Mouse (Mus musculus): ENCODE measurements around the gene Catspere2. TPM values are rescaled to one million over a fixed set of nuclear protein-coding genes. Genes with fewer than 3 reads are reported as not detected.
"Not testable (repeated sequence)": the region's sequence is repeated elsewhere in the genome, so short reads cannot be mapped to it uniquely, and the experiment has no call there.

Gene Catspere2
- polyA plus RNA-seq, 1 experiment: 0.60 TPM

- no peak overlapping the region for H3K4me3 ChIP-seq (ENCODE audit: insufficient read depth, low read length)
- no peaks in the 10 kb centered on the region for H3K4me1 ChIP-seq (ENCODE audit: control insufficient read depth, insufficient read depth, low read length)
- no peak for TF ChIP-seq CTCF (IDR thresholded peaks at IDR 0.05; ENCODE audit: borderline replicate concordance, insufficient read depth, low read length)
- TF ChIP-seq POLR2A (IDR thresholded peaks at IDR 0.05; ENCODE audit: low read depth, low read length): no peak
- no peak overlapping the region for H3K27ac ChIP-seq (ENCODE audit: insufficient read depth, low read length)
Measured at GRCm38 (mm10) chr1:178182251-178182650, 199.0 kb downstream of the Catspere2 start.

- H3K27ac ChIP-seq (ENCODE audit: insufficient read depth, low read length): no peak overlapping the region
- H3K4me3 ChIP-seq (ENCODE audit: insufficient read depth, low read length): no peak overlapping the region
- no peaks in the 10 kb centered on the region for H3K4me1 ChIP-seq (ENCODE audit: control insufficient read depth, insufficient read depth, low read length)
- TF ChIP-seq POLR2A (IDR thresholded peaks at IDR 0.05; ENCODE audit: low read depth, low read length) (no peak), CTCF (IDR thresholded peaks at IDR 0.05; ENCODE audit: borderline replicate concordance, insufficient read depth, low read length) (no peak)
Measured at GRCm38 (mm10) chr1:178185591-178185990, 202.4 kb downstream of the Catspere2 start.

- peak within 1 kb of the TSS; percentile 84 for H3K4me3 ChIP-seq (ENCODE audit: insufficient read depth, low read length)
- H3K4me1 ChIP-seq (ENCODE audit: control insufficient read depth, insufficient read depth, low read length): not testable (repeated sequence)
- peak within 1 kb of the TSS; percentile 65 for H3K27ac ChIP-seq (ENCODE audit: insufficient read depth, low read length)
- peak; percentile 88 for TF ChIP-seq POLR2A (IDR thresholded peaks at IDR 0.05; ENCODE audit: low read depth, low read length)
Measured at GRCm38 (mm10) chr1:178187216-178187791, 204.1 kb downstream of the Catspere2 start, which contains the start of gene Desi2. Gene Desi2, plus strand, starts transcription at chr1:178187417.

GRCm38 (mm10) chr1:178187810-178188209, 204.6 kb downstream of the Catspere2 start:
- H3K27ac ChIP-seq (ENCODE audit: insufficient read depth, low read length): 0 out of 2 replicates have a peak overlapping the region, but pooled peaks have one; percentile 34
- H3K4me1 ChIP-seq (ENCODE audit: control insufficient read depth, insufficient read depth, low read length): not testable (repeated sequence)
- 0 out of 2 replicates have a peak, but pooled peaks have one; percentile 9 for TF ChIP-seq CTCF (IDR thresholded peaks at IDR 0.05; ENCODE audit: borderline replicate concordance, insufficient read depth, low read length)
- peak overlapping the region; percentile 60 for H3K4me3 ChIP-seq (ENCODE audit: insufficient read depth, low read length)

DNA sequence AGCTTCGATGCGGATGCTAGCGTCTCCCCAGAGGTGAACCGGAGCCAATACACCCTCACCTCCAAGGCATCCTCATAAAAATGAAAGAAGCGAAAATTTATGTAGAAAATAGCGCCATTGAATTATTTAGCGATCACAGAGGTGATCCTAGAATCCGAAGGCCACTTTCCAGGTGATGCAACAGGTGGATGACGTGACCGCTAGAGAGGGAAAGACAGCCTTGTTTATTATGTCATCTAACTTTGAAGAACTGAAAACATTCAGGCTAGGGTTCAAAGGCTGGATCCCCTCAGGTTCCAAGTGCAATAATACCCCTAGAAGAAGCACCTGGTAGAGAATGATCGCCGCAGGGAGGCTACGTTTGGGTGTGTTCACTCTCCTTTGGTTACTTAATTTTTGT, 205.2 kb downstream of the Catspere2 start:
- no peak overlapping the region for H3K27ac ChIP-seq (ENCODE audit: insufficient read depth, low read length)
- no peaks in the 10 kb centered on the region for H3K4me1 ChIP-seq (ENCODE audit: control insufficient read depth, insufficient read depth, low read length)
- no peak for TF ChIP-seq POLR2A (IDR thresholded peaks at IDR 0.05; ENCODE audit: low read depth, low read length)
- TF ChIP-seq CTCF (IDR thresholded peaks at IDR 0.05; ENCODE audit: borderline replicate concordance, insufficient read depth, low read length): no peak
- peak overlapping the region; percentile 84 for H3K4me3 ChIP-seq (ENCODE audit: insufficient read depth, low read length)

DNA sequence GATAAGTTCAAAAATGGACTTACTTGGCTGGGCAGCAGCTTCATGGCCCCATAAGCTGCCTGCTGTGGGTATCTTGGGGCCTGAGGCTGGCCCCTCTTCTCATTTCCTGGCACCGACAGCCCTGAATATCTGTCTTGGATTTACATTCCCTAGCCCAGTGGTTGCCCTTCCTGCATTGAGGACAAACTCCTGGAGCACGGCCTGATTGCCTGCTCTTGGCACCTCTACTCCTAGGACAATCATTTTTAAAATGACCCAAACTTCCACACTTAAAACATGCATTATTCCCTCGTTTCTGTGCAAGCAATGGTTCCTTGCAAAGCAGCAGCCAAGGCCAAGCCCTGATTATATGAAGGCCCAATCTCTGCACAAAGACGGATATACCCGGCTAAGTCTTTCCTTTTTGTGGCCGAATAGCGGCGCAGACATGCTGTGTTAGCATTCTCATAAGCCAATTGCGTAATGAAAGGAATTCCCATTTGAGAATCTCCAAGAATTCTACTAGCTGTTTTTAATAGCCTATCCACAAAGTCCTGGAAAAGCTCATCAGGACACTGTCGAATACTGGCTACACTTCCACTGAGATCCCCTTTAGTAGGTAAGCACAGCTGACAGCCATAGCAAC, 222.6 kb downstream of the Catspere2 start:
- H3K4me3 ChIP-seq (ENCODE audit: insufficient read depth, low read length): no peak overlapping the region
- TF ChIP-seq POLR2A (IDR thresholded peaks at IDR 0.05; ENCODE audit: low read depth, low read length) (no peak), CTCF (IDR thresholded peaks at IDR 0.05; ENCODE audit: borderline replicate concordance, insufficient read depth, low read length) (no peak)
- no peak overlapping the region for H3K27ac ChIP-seq (ENCODE audit: insufficient read depth, low read length)
- no peaks in the 10 kb centered on the region for H3K4me1 ChIP-seq (ENCODE audit: control insufficient read depth, insufficient read depth, low read length)

DNA sequence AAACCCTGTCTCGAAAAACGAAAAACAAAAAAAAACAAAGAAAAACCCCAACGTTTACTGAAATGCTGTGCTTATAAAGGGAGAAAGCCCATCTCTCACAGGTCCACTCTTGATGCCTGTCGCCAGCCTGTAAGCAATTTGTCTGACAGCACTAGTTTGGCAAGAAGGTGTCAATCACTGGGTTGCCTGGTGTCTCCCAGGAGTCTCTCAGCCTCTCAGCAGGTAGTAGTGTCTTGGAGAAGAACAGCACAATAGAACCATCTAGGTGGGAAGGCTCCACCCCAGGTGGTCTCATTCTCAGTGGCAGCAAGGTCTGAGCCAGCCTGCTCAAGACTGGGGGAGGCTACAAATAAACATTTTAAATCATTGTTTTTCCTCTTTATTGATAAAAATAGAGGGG, 224.6 kb downstream of the Catspere2 start:
- not testable (repeated sequence) for H3K27ac ChIP-seq (ENCODE audit: insufficient read depth, low read length); H3K4me3 ChIP-seq (ENCODE audit: insufficient read depth, low read length); H3K4me1 ChIP-seq (ENCODE audit: control insufficient read depth, insufficient read depth, low read length)

- Histone ChIP-seq H3K4me3 (ENCODE audit: insufficient read depth, low read length) (no peak overlapping the region), H3K4me1 (ENCODE audit: control insufficient read depth, insufficient read depth, low read length) (no peaks in the 10 kb centered on the region), H3K27ac (ENCODE audit: insufficient read depth, low read length) (no peak overlapping the region)
- TF ChIP-seq CTCF (IDR thresholded peaks at IDR 0.05; ENCODE audit: borderline replicate concordance, insufficient read depth, low read length) (no peak), POLR2A (IDR thresholded peaks at IDR 0.05; ENCODE audit: low read depth, low read length) (no peak)
Measured at GRCm38 (mm10) chr1:178209966-178210365, 226.7 kb downstream of the Catspere2 start.

GRCm38 (mm10) chr1:178217157-178217556, 233.9 kb downstream of the Catspere2 start:
- Histone ChIP-seq H3K27ac (ENCODE audit: insufficient read depth, low read length) (no peak overlapping the region), H3K4me3 (ENCODE audit: insufficient read depth, low read length) (no peak overlapping the region), H3K4me1 (ENCODE audit: control insufficient read depth, insufficient read depth, low read length) (peaks cover 6% of the 10 kb centered on the region)
- no peak for TF ChIP-seq CTCF (IDR thresholded peaks at IDR 0.05; ENCODE audit: borderline replicate concordance, insufficient read depth, low read length)
- TF ChIP-seq POLR2A (IDR thresholded peaks at IDR 0.05; ENCODE audit: low read depth, low read length): no peak

DNA sequence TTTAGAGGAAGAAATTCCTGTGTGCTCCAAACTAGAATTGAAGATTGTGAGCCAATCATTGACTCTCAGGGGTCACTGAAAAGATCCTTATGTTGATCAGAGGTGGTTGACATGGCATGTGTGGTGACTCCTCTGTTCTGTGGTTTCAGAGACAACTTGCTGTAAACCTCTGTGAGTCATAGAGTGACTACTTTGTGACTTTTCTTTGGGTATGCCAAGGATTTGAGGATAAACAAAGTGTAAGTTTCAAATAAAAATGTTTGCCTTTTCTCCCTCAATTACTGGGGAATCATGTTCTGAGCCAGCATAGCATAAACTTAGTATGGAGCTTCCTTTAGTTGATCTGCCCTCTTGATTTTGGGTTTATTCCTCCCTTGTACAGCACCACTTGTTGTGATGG, 235.1 kb downstream of the Catspere2 start:
- peak overlapping the region; percentile 93 for H3K27ac ChIP-seq (ENCODE audit: insufficient read depth, low read length)
- H3K4me1 ChIP-seq (ENCODE audit: control insufficient read depth, insufficient read depth, low read length): peaks cover 6% of the 10 kb centered on the region
- TF ChIP-seq POLR2A (IDR thresholded peaks at IDR 0.05; ENCODE audit: low read depth, low read length): no peak
- no peak for TF ChIP-seq CTCF (IDR thresholded peaks at IDR 0.05; ENCODE audit: borderline replicate concordance, insufficient read depth, low read length)
- H3K4me3 ChIP-seq (ENCODE audit: insufficient read depth, low read length): no peak overlapping the region
